Mouse (Mus musculus) olfactory bulb, adult 2 months (tissue): ENCODE measurements at regions not wholly inside any gene's neighbourhood (a gene's known extent, or its start where the extent isn't known, plus 50 kb on each side); places are given as distances from the start of the nearest gene placed in this dataset.

Experiments
- H3K27ac ChIP-seq: fragments of 200-500 bp; 2 replicates; pipeline ENCODE4 v1.5.1; 2012; ENCODE audit warnings: low read depth, low read length; ENCODE audit not compliant: insufficient read depth
- H3K4me1 ChIP-seq: fragments of 200-500 bp; 2 replicates; pipeline ENCODE4 v1.6.1; 2012; ENCODE audit warnings: low read length; ENCODE audit not compliant: control insufficient read depth, insufficient read depth
- H3K4me3 ChIP-seq: fragments of 200-500 bp; 2 replicates; pipeline ENCODE4 v1.5.1; 2012; ENCODE audit warnings: mild to moderate bottlenecking, low read depth, low read length, moderate library complexity; ENCODE audit not compliant: insufficient read depth
- CTCF ChIP-seq: fragments of 200-500 bp; IDR thresholded peaks from 2 replicates; pipeline ENCODE4 v1.5.1; 2012; ENCODE audit warnings: low read depth, mild to moderate bottlenecking, low read length, moderate library complexity; ENCODE audit not compliant: insufficient read depth
- POLR2A ChIP-seq: fragments of 200-500 bp; IDR thresholded peaks from 2 replicates; pipeline ENCODE4 v1.6.1; 2012; ENCODE audit warnings: mild to moderate bottlenecking, low read depth, low read length, moderate library complexity; ENCODE audit not compliant: insufficient read depth
- WGBS: fragments of 180-500 bp; shearing (Covaris S2); methylation state at CpG from one replicate; pipeline ENCODE4 v1.1.7; 2018; 5-methylcytosine and 5-hydroxymethylcytosine counted together

GRCm38 (mm10) chr1:138011581-138011980, 163.9 kb downstream of the Ptprc start:
- Histone ChIP-seq H3K27ac (no peak overlapping the region), H3K4me1 (peaks cover 3% of the 10 kb centered on the region; the same call in 1 of the 2 replicates), H3K4me3 (no peak overlapping the region)
- 16% methylated on average over 1 of the region's 1 CpGs for WGBS
- TF ChIP-seq POLR2A (no peak), CTCF (no peak)

DNA sequence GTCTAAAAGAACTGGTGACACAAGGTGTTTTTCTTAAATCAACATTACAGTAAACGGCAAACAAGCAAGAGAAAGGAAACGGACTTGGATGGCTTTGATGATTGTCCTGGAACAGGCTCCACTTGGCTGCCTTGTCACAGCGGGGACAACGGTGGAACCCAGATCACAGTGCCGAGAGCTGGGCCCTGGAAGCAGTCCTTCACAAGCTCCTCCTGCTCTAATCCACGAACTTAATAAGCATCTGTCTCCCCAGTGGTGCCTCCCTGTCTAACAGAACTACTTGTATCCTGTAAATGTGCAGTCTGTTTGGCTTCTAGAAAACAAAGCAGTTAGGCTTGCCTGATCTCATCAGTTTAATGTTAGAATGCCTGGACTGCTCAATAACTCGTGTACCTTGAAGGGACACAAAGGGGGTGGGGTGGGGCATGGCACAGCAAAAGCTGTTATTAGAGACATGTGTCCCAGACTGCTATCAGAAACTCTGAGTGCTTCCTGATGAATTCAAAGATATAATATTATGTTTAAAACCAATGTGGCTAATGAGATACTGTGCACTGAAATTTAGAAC, 164.5 kb downstream of the Ptprc start:
- H3K27ac ChIP-seq = no peak overlapping the region
- H3K4me1 ChIP-seq = peaks cover 3% of the 10 kb centered on the region; the same call in 1 of the 2 replicates
- WGBS = 26% methylated on average over 7 of the region's 7 CpGs
- H3K4me3 ChIP-seq = no peak overlapping the region
- TF ChIP-seq POLR2A (no peak), CTCF (no peak)

- Histone ChIP-seq H3K4me1 (peaks cover 3% of the 10 kb centered on the region; the same call in 1 of the 2 replicates), H3K4me3 (no peak overlapping the region), H3K27ac (no peak overlapping the region)
- no peak for TF ChIP-seq CTCF
- 76% methylated on average over 1 of the region's 1 CpGs for WGBS
Measured at GRCm38 (mm10) chr1:138006811-138007210, 168.7 kb downstream of the Ptprc start.

DNA sequence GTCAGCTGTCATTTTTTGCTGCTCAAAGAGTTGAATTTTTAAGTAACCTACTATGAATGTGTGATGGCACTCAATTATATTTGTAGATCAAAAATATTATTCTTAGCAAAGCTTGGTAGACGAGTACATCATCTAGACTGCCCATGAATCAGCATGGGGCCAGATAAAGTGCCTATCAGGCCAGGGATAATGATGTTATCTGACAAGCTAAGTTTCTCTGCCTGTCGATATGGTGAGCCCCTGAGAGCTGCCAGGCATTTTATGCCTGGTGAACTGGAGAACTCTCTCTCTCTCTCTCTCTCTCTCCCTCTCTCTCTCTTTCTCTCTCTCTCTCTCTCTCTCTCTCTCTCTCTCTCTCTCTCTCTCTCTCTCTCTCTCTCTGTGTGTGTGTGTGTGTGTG, 171.2 kb downstream of the Ptprc start:
- Histone ChIP-seq H3K4me3 (no peak overlapping the region), H3K4me1 (no peaks in the 10 kb centered on the region), H3K27ac (no peak overlapping the region)
- 51% methylated on average over 2 of the region's 2 CpGs for WGBS
- TF ChIP-seq POLR2A (no peak), CTCF (no peak)

- H3K4me1 ChIP-seq = no peaks in the 10 kb centered on the region
- H3K27ac ChIP-seq = no peak overlapping the region
- no peak for TF ChIP-seq POLR2A
- no peak for TF ChIP-seq CTCF
- 79% methylated on average over 3 of the region's 3 CpGs for WGBS
- no peak overlapping the region for H3K4me3 ChIP-seq
Measured at GRCm38 (mm10) chr1:137999268-137999900, 176.1 kb downstream of the Ptprc start.

GRCm38 (mm10) chr1:137996041-137996440, 179.5 kb downstream of the Ptprc start:
- Histone ChIP-seq H3K27ac (no peak overlapping the region), H3K4me1 (no peaks in the 10 kb centered on the region), H3K4me3 (no peak overlapping the region)
- 95% methylated on average over 2 of the region's 2 CpGs for WGBS
- TF ChIP-seq CTCF (no peak), POLR2A (no peak)

- no peak overlapping the region for H3K4me3 ChIP-seq
- H3K27ac ChIP-seq = no peak overlapping the region
- 87% methylated on average over 1 of the region's 1 CpGs for WGBS
- no peak for TF ChIP-seq POLR2A
- TF ChIP-seq CTCF = no peak
- no peaks in the 10 kb centered on the region for H3K4me1 ChIP-seq
Measured at GRCm38 (mm10) chr1:137991936-137992335, 183.6 kb downstream of the Ptprc start.

GRCm38 (mm10) chr1:137991412-137991811, 184.1 kb downstream of the Ptprc start:
- H3K4me3 ChIP-seq = no peak overlapping the region
- TF ChIP-seq POLR2A (no peak), CTCF (no peak)
- 92% methylated on average over 5 of the region's 5 CpGs for WGBS
- H3K4me1 ChIP-seq = no peaks in the 10 kb centered on the region
- H3K27ac ChIP-seq = no peak overlapping the region

DNA sequence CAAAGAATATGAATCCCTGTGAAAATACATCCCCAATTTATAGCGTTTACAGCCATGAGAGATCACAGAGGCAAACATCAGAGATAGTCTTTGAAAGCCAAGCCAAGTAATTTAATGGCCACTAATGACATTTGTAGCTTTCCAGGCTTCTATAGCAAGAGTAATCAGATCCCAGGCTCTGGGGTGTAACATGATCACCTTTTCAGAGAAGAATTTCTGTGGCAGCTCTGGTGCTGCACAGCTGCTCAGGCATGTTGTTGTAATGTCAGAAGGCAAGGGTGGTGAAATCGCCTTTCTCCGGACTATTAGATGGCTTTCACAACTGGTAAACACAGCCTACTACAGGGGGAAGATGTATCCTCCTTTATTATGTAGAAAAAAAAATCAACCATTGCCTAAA, 202.1 kb downstream of the Ptprc start:
- WGBS = 57% methylated on average over 3 of the region's 3 CpGs
- Histone ChIP-seq H3K4me1 (no peaks in the 10 kb centered on the region), H3K27ac (no peak overlapping the region), H3K4me3 (no peak overlapping the region)
- TF ChIP-seq CTCF (no peak), POLR2A (no peak)
